Mouse (Mus musculus): ENCODE data around the gene Polr2c. TPM values are rescaled to one million over a fixed set of nuclear protein-coding genes. Genes with fewer than 3 reads are reported as not detected.
"Not testable (repeated sequence)": the region's sequence is repeated elsewhere in the genome, so short reads cannot be mapped to it uniquely, and the experiment has no call there.

The Polr2c gene
- polyA plus RNA-seq, 1 experiment from 2014 or later = 128 TPM

DNA sequence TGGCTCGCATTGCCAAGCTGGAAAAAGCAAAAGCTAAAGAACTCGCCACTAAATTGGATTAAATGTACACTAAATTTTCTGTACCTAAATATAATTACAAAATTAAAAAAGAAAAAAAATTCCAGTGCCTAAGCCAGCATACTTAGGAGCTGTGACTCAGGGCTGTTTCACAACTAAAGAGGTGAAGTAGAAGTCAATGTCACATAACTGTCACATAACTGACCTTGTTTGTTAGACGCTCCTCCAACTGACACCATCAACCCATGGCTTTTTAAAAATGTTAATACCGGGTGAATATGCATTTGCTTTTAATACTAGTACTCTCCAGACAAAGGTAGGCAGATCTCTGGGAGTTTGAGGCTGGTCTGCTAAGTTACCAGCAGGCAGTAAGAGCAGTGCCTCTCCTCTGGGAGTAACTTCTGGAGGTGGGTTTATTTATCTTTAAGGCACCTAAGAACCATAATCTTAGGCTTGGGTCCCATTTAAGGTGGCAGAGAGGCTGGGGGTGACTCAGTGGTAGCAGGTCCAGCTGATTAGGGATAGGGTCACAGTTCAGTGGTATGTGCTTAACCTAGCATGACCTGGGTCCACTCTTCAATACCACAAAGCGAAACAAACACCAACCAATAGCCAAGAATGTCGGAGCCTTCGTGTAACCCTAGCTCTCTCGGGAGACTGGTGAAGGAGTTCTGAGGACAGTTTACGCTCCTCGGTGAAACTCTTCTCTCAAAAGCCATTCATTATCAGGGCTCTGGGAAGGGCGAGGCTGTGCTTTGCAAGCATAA lies 20.6 kb upstream of the Polr2c start:
- peak overlapping the region; percentile 98 for H3K9ac ChIP-seq (ENCODE audit: low read length)
- H3K4me3 ChIP-seq (replicated peaks; ENCODE audit: low read length) = peak overlapping the region; percentile 98
- peak overlapping the region; percentile 90 for H3K4me2 ChIP-seq (ENCODE audit: low read depth, low read length)
- peaks cover 16% of the 10 kb centered on the region for H3K4me1 ChIP-seq (ENCODE audit: control insufficient read depth, insufficient read depth, low read length)
- no peaks in the 10 kb centered on the region for H3K9me3 ChIP-seq (replicated peaks; ENCODE audit: control insufficient read depth, low read length)
- 52% methylated on average over 11 of the region's 11 CpGs for WGBS
- no peaks in the 10 kb centered on the region for H3K27me3 ChIP-seq (ENCODE audit: control insufficient read depth, insufficient read depth, low read length)
- ATAC-seq (ENCODE audit: insufficient read depth, low FRiP score) = no peak
- peaks cover 2% of the 10 kb centered on the region; the same call in 1 of the 2 replicates for H3K36me3 ChIP-seq (ENCODE audit: control insufficient read depth, insufficient read depth, low read length)
- H3K27ac ChIP-seq (ENCODE audit: low read length) = no peak overlapping the region

DNA sequence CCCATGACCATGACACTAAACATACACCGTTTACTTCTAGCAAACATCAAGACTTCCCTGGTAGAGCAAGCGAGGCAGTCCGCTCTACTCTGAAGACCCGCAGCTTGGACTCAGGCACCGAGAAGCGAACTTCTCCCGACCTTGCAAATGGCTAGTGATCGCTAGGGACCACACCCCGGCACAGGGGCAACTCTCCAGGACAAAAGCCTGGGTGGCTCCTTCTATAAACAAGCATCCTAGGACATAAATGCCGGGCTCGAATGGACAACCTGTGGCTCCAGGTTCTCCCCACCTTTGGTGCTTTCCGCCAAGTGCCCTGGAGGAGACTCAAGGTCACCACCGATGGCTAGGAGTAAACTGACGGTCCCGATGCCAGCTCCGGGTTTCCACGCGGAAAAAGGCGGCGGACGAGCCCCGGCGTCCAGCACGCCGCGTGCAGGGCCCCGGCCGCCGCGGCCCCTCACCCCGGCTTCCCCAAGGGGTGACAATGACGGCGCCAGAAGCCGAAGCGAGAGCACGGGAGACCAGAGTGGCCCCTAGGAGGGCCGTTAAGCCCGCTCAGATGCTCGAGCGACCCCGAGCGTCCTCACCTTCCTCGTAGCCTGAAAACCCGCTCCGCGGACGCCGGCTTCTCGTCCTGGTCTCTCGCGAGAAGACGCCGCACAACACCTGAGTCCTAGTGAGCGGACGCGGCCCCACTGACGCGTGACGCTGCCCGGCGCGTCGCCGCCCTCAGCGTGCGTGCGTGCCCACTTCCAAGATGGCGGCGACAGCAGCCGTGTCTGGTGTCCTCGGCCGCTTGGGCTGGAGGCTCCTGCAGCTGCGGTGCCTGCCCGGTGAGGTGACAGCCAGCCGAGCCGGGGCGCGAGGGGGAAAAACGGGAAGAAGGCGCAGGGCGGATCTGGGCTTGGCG lies 19.3 kb upstream of the Polr2c start, which contains the start of the genes Coq9 and Ciapin1:
Coq9 (plus strand) TSS at position 660 of the 913 bp plus-strand sequence.
Ciapin1 (minus strand) TSS at position 697 of the 913 bp plus-strand sequence.
- peak within 1 kb of the TSS; percentile 90 for H3K4me2 ChIP-seq (ENCODE audit: low read depth, low read length)
- no peaks in the 10 kb centered on the region for H3K27me3 ChIP-seq (ENCODE audit: control insufficient read depth, insufficient read depth, low read length)
- H3K36me3 ChIP-seq (ENCODE audit: control insufficient read depth, insufficient read depth, low read length) = no peaks in the 10 kb centered on the region
- no peaks in the 10 kb centered on the region for H3K9me3 ChIP-seq (replicated peaks; ENCODE audit: control insufficient read depth, low read length)
- peak within 1 kb of the TSS; percentile 98 for H3K9ac ChIP-seq (ENCODE audit: low read length)
- WGBS = under 1% methylated on average over 82 of the region's 82 CpGs
- peak within 1 kb of the TSS; percentile 96 for H3K27ac ChIP-seq (ENCODE audit: low read length)
- ATAC-seq (ENCODE audit: insufficient read depth, low FRiP score) = peak; percentile 98
- peaks cover 16% of the 10 kb centered on the region for H3K4me1 ChIP-seq (ENCODE audit: control insufficient read depth, insufficient read depth, low read length)
- peak within 1 kb of the TSS; percentile 98 for H3K4me3 ChIP-seq (replicated peaks; ENCODE audit: low read length)

DNA sequence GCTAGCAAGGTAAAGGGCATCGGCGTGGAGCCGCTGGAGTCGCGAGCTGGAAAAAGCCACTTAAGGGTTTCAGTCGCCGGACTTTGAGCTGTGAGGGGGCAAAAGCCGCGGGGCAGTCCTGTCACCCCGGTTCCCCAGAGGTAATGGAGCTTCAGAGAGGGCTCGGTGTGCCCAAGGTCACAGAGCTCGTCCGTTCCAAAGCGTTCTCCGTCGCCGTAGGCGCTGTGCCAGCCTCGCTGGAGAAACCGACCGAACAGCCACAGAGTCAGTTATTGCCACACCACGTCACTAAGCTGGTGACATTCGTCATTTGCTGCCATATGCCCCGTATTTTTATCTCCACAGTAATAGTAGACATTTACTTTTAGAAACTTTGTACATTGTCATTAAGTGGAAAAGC lies 18.6 kb upstream of the Polr2c start:
- no peaks in the 10 kb centered on the region for H3K27me3 ChIP-seq (ENCODE audit: control insufficient read depth, insufficient read depth, low read length)
- H3K4me2 ChIP-seq (ENCODE audit: low read depth, low read length) = peak overlapping the region; percentile 72
- 0% methylated on average over 24 of the region's 24 CpGs for WGBS
- ATAC-seq (ENCODE audit: insufficient read depth, low FRiP score) = peak; percentile 62
- H3K4me3 ChIP-seq (replicated peaks; ENCODE audit: low read length) = peak overlapping the region; percentile 98
- H3K27ac ChIP-seq (ENCODE audit: low read length) = peak overlapping the region; percentile 96
- no peaks in the 10 kb centered on the region for H3K36me3 ChIP-seq (ENCODE audit: control insufficient read depth, insufficient read depth, low read length)
- peak overlapping the region; percentile 98 for H3K9ac ChIP-seq (ENCODE audit: low read length)
- no peaks in the 10 kb centered on the region for H3K9me3 ChIP-seq (replicated peaks; ENCODE audit: control insufficient read depth, low read length)
- H3K4me1 ChIP-seq (ENCODE audit: control insufficient read depth, insufficient read depth, low read length) = peaks cover 16% of the 10 kb centered on the region

DNA sequence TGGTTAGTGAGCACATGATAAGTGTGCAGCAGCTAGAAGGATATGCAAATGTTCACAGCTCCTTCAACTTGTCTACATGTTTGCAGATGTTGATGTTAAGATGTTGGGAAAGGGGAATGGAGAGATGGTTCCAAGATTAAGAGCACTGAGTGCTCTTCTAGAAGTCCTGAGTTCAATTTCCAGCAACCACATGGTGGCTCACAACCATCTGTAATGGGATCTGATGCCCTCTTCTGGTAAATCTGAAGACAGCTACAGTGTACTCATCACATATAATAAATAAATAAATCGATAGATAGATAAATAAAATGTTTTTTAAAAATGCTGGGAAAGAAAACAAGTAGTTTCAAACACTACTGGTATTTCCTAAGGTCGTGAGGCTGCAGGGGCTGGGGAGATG lies 16.1 kb upstream of the Polr2c start:
- Histone ChIP-seq H3K4me2 (ENCODE audit: low read depth, low read length) (no peak overlapping the region), H3K27me3 (ENCODE audit: control insufficient read depth, insufficient read depth, low read length) (no peaks in the 10 kb centered on the region), H3K4me3 (replicated peaks; ENCODE audit: low read length) (no peak overlapping the region), H3K36me3 (ENCODE audit: control insufficient read depth, insufficient read depth, low read length) (0 out of 2 replicates have a peak, but pooled peaks cover 2% of the 10 kb centered on the region), H3K4me1 (ENCODE audit: control insufficient read depth, insufficient read depth, low read length) (peaks cover 16% of the 10 kb centered on the region), H3K27ac (ENCODE audit: low read length) (no peak overlapping the region), H3K9me3 (replicated peaks; ENCODE audit: control insufficient read depth, low read length) (no peaks in the 10 kb centered on the region), H3K9ac (ENCODE audit: low read length) (no peak overlapping the region)
- 44% methylated on average over 2 of the region's 2 CpGs for WGBS
- ATAC-seq (ENCODE audit: insufficient read depth, low FRiP score) = no peak

DNA sequence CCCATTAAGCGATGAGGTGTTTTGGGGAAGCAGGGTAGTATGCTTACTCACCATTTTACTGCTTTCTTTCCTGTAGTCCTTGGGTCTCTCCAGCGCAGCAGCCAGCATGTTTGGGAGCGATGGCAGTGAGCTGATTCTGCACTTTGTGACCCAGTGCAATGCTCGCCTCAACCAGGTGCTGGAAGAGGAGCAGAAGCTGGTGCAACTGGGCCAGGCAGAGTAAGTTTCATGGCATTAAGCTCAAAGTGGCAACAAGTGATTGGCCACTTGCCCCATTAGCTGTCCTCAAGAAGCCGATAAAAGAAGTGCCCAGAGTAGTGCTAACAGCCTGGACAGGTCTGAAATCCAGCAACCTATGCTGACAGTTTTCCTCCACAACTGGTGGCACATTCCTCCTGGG lies 7.2 kb upstream of the Polr2c start:
- no peaks in the 10 kb centered on the region for H3K9me3 ChIP-seq (replicated peaks; ENCODE audit: control insufficient read depth, low read length)
- peaks cover 23% of the 10 kb centered on the region for H3K36me3 ChIP-seq (ENCODE audit: control insufficient read depth, insufficient read depth, low read length)
- no peak overlapping the region for H3K4me3 ChIP-seq (replicated peaks; ENCODE audit: low read length)
- 89% methylated on average over 5 of the region's 5 CpGs for WGBS
- no peaks in the 10 kb centered on the region for H3K27me3 ChIP-seq (ENCODE audit: control insufficient read depth, insufficient read depth, low read length)
- no peaks in the 10 kb centered on the region for H3K4me1 ChIP-seq (ENCODE audit: control insufficient read depth, insufficient read depth, low read length)
- H3K27ac ChIP-seq (ENCODE audit: low read length) = no peak overlapping the region
- no peak overlapping the region for H3K4me2 ChIP-seq (ENCODE audit: low read depth, low read length)
- no peak overlapping the region for H3K9ac ChIP-seq (ENCODE audit: low read length)
- no peak for ATAC-seq (ENCODE audit: insufficient read depth, low FRiP score)

DNA sequence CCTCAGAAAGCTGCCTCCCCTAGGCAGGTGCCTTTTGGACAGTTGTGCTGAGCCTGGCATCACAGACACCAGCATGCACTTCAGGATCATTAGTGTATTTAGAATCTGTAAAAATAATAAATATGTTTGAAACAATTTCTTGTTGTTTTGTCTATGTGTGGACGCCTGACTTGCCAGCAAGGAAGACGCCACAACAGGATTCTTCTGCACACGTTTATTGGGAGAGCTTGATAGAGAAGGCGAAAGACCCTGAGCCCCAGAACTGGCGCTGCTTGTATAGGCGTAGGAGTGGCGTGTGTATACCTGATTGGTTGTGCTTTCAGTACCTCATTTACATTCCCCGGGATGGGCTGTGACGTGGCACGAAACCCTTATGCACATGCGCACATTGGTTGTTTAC lies 2.5 kb upstream of the Polr2c start:
- WGBS = 88% methylated on average over 11 of the region's 11 CpGs
- ATAC-seq (ENCODE audit: insufficient read depth, low FRiP score); H3K9ac ChIP-seq (ENCODE audit: low read length); H3K4me1 ChIP-seq (ENCODE audit: control insufficient read depth, insufficient read depth, low read length); H3K4me2 ChIP-seq (ENCODE audit: low read depth, low read length); H3K4me3 ChIP-seq (replicated peaks; ENCODE audit: low read length); H3K27ac ChIP-seq (ENCODE audit: low read length); H3K36me3 ChIP-seq (ENCODE audit: control insufficient read depth, insufficient read depth, low read length); H3K9me3 ChIP-seq (replicated peaks; ENCODE audit: control insufficient read depth, low read length); H3K27me3 ChIP-seq (ENCODE audit: control insufficient read depth, insufficient read depth, low read length): not testable (repeated sequence)

DNA sequence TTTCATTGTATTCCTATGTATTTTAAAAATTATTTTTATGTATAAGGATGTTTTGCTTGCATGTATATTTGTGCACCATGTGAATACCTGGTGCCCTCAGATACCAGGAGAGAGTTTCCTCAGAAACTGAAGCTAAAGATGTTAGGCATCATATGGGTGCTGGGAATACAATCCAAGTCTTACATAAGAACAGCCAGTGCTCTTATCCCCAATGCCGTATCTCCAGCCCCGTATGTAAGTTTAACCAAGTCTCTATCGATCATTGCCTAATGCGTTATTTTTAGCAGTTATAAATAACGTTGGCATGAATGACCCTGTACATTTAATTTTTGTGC lies 272 bp upstream of the Polr2c start:
- Histone ChIP-seq H3K9me3 (replicated peaks; ENCODE audit: control insufficient read depth, low read length) (no peaks in the 10 kb centered on the region), H3K4me3 (replicated peaks; ENCODE audit: low read length) (peak overlapping the region; percentile 70), H3K27me3 (ENCODE audit: control insufficient read depth, insufficient read depth, low read length) (no peaks in the 10 kb centered on the region), H3K27ac (ENCODE audit: low read length) (no peak overlapping the region), H3K4me1 (ENCODE audit: control insufficient read depth, insufficient read depth, low read length) (peaks cover 5% of the 10 kb centered on the region), H3K36me3 (ENCODE audit: control insufficient read depth, insufficient read depth, low read length) (no peaks in the 10 kb centered on the region), H3K4me2 (ENCODE audit: low read depth, low read length) (peak overlapping the region; percentile 35; the same call in 1 of the 2 replicates), H3K9ac (ENCODE audit: low read length) (no peak overlapping the region)
- ATAC-seq (ENCODE audit: insufficient read depth, low FRiP score) = peak; percentile 28; the same call in 1 of the 2 replicates
- 28% methylated on average over 5 of the region's 5 CpGs for WGBS

DNA sequence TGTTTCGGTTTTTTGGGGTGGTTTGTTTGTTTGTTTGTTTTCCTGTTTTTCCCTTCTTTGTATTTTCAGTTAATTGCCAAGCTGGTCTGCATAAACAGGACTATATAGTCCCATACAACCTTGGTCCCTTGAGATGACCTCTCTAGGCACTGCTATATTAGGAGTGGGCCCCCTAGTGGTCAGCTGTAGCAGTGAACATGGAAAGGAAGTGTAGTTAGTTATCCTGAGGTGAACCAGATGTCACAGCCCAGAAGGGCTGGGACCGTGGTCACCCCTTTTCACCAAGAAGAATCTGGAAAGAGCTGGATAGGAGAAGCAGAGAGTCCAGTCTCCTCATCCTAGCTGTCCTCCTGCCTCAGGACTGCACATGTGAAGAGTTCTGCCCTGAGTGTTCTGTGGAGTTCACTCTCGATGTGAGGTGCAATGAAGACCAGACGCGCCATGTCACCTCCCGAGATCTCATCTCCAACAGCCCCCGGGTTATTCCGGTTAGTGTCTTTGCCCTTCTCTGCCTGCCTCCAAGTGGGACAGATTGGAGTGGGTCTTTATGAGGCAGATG lies 4.2 kb downstream of the Polr2c start:
- no peak for ATAC-seq (ENCODE audit: insufficient read depth, low FRiP score)

More for the DNA sequence above, 4.2 kb downstream of the Polr2c start:
- no peaks in the 10 kb centered on the region for H3K27me3 ChIP-seq (ENCODE audit: control insufficient read depth, insufficient read depth, low read length)
- 72% methylated on average over 8 of the region's 8 CpGs for WGBS
- no peak overlapping the region for H3K27ac ChIP-seq (ENCODE audit: low read length)
- H3K9me3 ChIP-seq (replicated peaks; ENCODE audit: control insufficient read depth, low read length) = no peaks in the 10 kb centered on the region
- no peak overlapping the region for H3K4me2 ChIP-seq (ENCODE audit: low read depth, low read length)
- no peak overlapping the region for H3K9ac ChIP-seq (ENCODE audit: low read length)
- H3K4me1 ChIP-seq (ENCODE audit: control insufficient read depth, insufficient read depth, low read length) = peaks cover 5% of the 10 kb centered on the region
- 0 out of 2 replicates have a peak, but pooled peaks cover 8% of the 10 kb centered on the region for H3K36me3 ChIP-seq (ENCODE audit: control insufficient read depth, insufficient read depth, low read length)
- H3K4me3 ChIP-seq (replicated peaks; ENCODE audit: low read length) = no peak overlapping the region

All from stomach, embryonic 16.5 days (tissue).